Mouse (Mus musculus) central nervous system, embryonic 18 days (tissue): ENCODE results near the gene Dynlt1f. TPM values are rescaled to one million over a fixed set of nuclear protein-coding genes. Genes with fewer than 3 reads are reported as not detected.

Experiments
- polyA plus RNA-seq: library from polyadenylated mRNA; depleted of rRNA; stranded (reverse); fragments of >200 nt; gene quantifications from 2 replicates; pipeline ENCODE4 v1.2.3, GENCODE M21; 2012; rRNA removed

The Dynlt1f gene
- polyA plus RNA-seq = 199 and 205 TPM in 2 replicates

GRCm38 (mm10) chr17:6655567-6656281 lies at the start of gene Dynlt1f:
TSS of gene Dynlt1f (minus strand) at chr17:6655900.

GRCm38 (mm10) chr17:6658801-6659200 lies 3.1 kb upstream of the Dynlt1f start, which contains the start of gene Sytl3:
TSS of gene Sytl3 (plus strand) at chr17:6659093.

DNA sequence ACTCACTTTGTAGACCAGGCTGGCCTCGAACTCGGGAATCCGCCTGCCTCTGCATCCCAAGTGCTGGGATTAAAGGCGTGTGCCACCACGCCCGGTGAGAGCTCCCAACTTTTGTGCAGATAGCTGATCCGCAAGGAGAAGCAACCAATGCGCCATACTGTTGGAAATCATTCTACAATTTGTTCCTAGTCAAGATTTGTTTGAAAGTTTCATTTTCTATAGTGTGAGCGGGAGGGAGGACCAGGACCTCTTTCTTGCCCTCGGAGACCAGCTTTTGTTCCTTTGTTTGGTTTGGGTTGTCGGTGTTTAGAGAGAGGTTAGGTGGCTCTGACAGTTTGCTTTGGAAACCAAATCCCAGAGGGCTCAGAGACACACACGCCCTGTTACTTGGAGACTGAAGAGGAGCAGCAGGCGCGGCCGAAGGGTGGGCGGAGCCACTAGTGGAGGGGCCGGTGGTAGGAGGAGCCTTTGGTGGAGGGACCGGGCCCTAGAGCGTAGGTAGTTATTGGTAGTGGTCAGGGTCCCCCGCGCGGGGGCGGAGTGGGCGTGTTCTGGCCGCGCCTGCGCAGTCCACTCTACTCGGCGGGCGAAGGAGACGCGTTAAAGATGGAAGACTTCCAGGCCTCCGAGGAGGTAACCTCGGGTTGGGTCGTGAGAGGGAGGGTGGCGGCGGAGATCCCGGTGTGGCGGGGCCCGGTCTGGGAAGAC lies 54.3 kb downstream of the Dynlt1f start, which contains the start of gene Dynlt1c:
Dynlt1c (plus strand) TSS at position 468 of the 708 bp plus-strand sequence.

Other genes starting within 250 kb of the Dynlt1f start
- 718 and 809 TPM in 2 replicates for gene Dynlt1b, start 225.8 kb downstream of the Dynlt1f start, polyA plus RNA-seq
- gene Dynlt1c, start 54.2 kb downstream of the Dynlt1f start, polyA plus RNA-seq = 51.8 and 60.9 TPM in 2 replicates
- gene Sytl3, start 3.2 kb upstream of the Dynlt1f start, polyA plus RNA-seq = 0.39 and 0.43 TPM in 2 replicates
- 28.3 and 31.5 TPM in 2 replicates for gene Ezr, start 126.9 kb upstream of the Dynlt1f start, polyA plus RNA-seq